Mouse (Mus musculus): ENCODE measurements around the gene Capzb. TPM values are rescaled to one million over a fixed set of nuclear protein-coding genes. Genes with fewer than 3 reads are reported as not detected.

The Capzb gene
- total and polyA plus RNA-seq, 2 experiments from 2014 or later, result 88.5 to 315 TPM

DNA sequence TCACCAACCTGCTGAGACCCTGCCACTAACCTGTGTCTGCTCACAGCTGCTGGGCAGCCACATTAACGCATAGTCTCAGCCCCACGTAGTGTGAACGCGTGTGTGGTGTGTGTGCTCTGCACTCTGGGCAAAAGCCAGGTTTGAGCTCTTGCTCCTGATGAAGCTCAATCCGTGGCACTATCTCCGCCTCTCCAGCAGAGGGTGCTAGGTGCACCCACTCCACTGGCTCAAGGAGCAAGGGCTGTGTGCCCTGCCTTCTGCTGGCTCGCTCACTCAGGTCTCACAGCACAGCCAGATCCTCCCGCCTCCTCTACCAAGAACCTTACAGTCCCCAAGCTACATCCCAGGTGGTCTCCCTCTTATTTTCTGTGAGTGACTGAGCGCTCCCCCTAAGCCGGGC, 96.3 kb downstream of the Capzb start:
- Histone ChIP-seq H3K9me3 (ENCODE audit: low read length) (no peaks in the 10 kb centered on the region), H3K4me1 (ENCODE audit: insufficient read depth, low read length) (no peaks in the 10 kb centered on the region), H3K36me3 (ENCODE audit: insufficient read depth, low read length) (peaks cover 19% of the 10 kb centered on the region), H3K27me3 (ENCODE audit: insufficient read depth, low read length) (no peaks in the 10 kb centered on the region), H3K4me2 (ENCODE audit: low read depth, low read length) (no peak overlapping the region), H3K4me3 (ENCODE audit: low read length) (no peak overlapping the region), H3K27ac (no peak overlapping the region), H3K9ac (replicated peaks; ENCODE audit: low read length) (no peak overlapping the region; the same call in 1 of the 2 replicates)
- TF ChIP-seq CTCF (IDR thresholded peaks at IDR 0.05; ENCODE audit: low read depth), result peak; percentile 84
- peak; percentile 25; the same call in 1 of the 2 replicates for ATAC-seq
- WGBS, result 68% methylated on average over 10 of the region's 10 CpGs
- DNase-seq (ENCODE audit: low spot score), result peak; percentile 69

DNA sequence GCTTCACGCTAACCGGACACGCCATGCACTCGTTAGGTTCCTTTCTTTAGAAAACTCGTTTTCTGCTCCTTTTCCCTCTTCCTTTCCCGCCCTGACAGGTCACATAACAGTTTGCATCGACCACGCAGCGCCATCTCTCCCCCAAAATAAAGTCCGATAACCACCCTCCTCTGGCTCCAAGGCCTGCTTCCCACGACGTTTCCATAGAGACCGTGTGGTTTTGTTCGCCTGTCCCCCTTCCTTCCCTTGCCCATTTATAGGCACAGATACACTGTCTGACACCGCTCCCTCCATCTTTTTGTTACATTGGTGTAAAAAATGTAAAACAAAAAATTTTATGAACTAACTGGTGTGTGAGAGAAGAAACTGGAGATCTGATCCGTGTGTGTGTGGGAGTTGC, 98.4 kb downstream of the Capzb start:
- ATAC-seq (no peak), DNase-seq (ENCODE audit: low spot score) (no peak)
- Histone ChIP-seq H3K9me3 (ENCODE audit: low read length) (no peaks in the 10 kb centered on the region), H3K4me1 (ENCODE audit: insufficient read depth, low read length) (no peaks in the 10 kb centered on the region), H3K4me3 (ENCODE audit: low read length) (no peak overlapping the region), H3K27ac (no peak overlapping the region), H3K9ac (replicated peaks; ENCODE audit: low read length) (no peak overlapping the region), H3K4me2 (ENCODE audit: low read depth, low read length) (no peak overlapping the region), H3K36me3 (ENCODE audit: insufficient read depth, low read length) (peaks cover 19% of the 10 kb centered on the region), H3K27me3 (ENCODE audit: insufficient read depth, low read length) (no peaks in the 10 kb centered on the region)
- 84% methylated on average over 16 of the region's 16 CpGs for whole genome bisulfite sequencing
- no peak for TF ChIP-seq CTCF (IDR thresholded peaks at IDR 0.05; ENCODE audit: low read depth)

DNA sequence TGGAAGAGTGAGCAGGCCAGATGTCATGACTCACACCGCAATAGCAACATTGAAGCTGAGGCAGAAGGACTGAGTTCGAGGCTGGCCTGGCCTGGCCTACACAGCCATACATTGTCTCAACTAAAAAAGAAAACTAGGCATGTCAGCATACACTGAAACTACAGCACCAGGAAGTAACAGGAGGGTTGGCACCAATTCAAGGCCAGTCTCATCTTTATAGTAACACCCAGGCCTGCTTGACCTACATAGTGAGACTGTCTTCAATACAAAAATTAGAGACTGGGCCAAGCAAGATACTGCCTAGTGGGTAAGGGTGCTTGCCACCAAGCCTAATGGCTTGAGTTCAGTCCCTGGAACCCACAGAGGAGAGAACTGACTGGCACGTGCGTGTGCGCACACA, 99.3 kb downstream of the Capzb start:
- WGBS, result 95% methylated on average over 5 of the region's 5 CpGs
- Histone ChIP-seq H3K27ac (no peak overlapping the region), H3K27me3 (ENCODE audit: insufficient read depth, low read length) (no peaks in the 10 kb centered on the region), H3K9me3 (ENCODE audit: low read length) (no peaks in the 10 kb centered on the region), H3K36me3 (ENCODE audit: insufficient read depth, low read length) (peaks cover 16% of the 10 kb centered on the region), H3K4me1 (ENCODE audit: insufficient read depth, low read length) (no peaks in the 10 kb centered on the region), H3K4me2 (ENCODE audit: low read depth, low read length) (no peak overlapping the region), H3K4me3 (ENCODE audit: low read length) (no peak overlapping the region), H3K9ac (replicated peaks; ENCODE audit: low read length) (no peak overlapping the region)
- DNase-seq (ENCODE audit: low spot score) (no peak), ATAC-seq (no peak)
- TF ChIP-seq CTCF (IDR thresholded peaks at IDR 0.05; ENCODE audit: low read depth), result no peak

DNA sequence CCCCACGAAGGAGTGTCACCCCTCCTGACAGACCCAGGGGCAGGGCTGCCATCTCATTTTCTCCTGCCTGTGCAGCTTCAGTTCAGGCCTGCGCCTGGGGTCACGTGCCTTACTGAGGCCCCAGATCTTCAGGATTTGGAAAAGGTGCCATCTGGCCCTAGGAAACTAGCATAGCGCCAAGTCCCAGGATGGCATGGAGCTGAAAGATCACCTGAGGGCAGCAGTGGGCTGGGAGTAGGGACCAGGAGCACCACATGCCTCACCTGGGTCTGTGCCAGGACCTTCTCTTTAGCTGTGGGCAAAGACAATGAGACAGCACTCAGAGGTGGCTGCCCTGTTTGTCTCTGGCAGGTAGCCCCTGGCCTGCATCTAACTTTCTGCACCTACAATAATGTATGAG, 104.9 kb downstream of the Capzb start:
- Histone ChIP-seq H3K9me3 (ENCODE audit: low read length) (no peaks in the 10 kb centered on the region), H3K36me3 (ENCODE audit: insufficient read depth, low read length) (peaks cover 7% of the 10 kb centered on the region; the same call in 1 of the 2 replicates), H3K4me1 (ENCODE audit: insufficient read depth, low read length) (no peaks in the 10 kb centered on the region), H3K4me2 (ENCODE audit: low read depth, low read length) (no peak overlapping the region), H3K4me3 (ENCODE audit: low read length) (no peak overlapping the region), H3K27me3 (ENCODE audit: insufficient read depth, low read length) (no peaks in the 10 kb centered on the region), H3K9ac (replicated peaks; ENCODE audit: low read length) (no peak overlapping the region), H3K27ac (no peak overlapping the region)
- ATAC-seq (no peak), DNase-seq (ENCODE audit: low spot score) (peak; percentile 45)
- 80% methylated on average over 4 of the region's 4 CpGs for WGBS
- no peak for TF ChIP-seq CTCF (IDR thresholded peaks at IDR 0.05; ENCODE audit: low read depth)

DNA sequence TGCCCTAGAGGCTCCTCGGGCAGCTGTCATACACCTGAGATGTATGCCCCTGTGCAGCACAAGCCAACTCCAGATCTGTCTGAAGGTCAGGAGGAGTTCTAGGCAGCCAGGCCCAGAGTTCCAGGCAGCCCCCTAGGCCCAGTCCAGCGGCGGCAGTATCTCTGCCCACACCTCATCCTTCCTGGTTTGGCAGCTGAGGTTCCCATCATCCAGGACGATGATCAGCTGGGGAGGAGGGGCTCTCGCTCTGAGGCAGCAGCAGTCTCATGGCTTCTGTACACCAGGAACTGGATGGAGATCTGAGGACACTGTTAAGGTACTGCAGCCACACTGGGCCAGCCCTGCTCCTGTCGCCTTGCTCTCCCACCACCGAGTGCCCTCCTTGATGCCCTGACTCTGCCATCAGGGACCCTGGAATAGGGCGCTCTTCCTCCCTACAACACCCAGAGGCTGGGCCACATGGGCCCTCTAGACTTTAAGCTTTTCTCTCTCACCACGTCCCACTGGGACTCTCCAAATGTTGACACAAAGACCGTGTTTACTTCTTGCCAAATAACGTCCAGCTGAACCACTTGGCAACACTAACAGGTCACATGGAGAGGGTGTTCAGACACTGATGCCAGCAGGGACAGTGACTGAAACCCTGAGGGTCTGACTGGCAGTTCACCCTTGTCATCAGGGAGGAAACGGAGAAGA, 106.1 kb downstream of the Capzb start:
- Histone ChIP-seq H3K4me1 (ENCODE audit: insufficient read depth, low read length) (no peaks in the 10 kb centered on the region), H3K9me3 (ENCODE audit: low read length) (no peaks in the 10 kb centered on the region), H3K4me2 (ENCODE audit: low read depth, low read length) (no peak overlapping the region), H3K36me3 (ENCODE audit: insufficient read depth, low read length) (peaks cover 7% of the 10 kb centered on the region; the same call in 1 of the 2 replicates), H3K27me3 (ENCODE audit: insufficient read depth, low read length) (no peaks in the 10 kb centered on the region), H3K4me3 (ENCODE audit: low read length) (no peak overlapping the region), H3K9ac (replicated peaks; ENCODE audit: low read length) (no peak overlapping the region), H3K27ac (no peak overlapping the region)
- peak; percentile 18; the same call in 1 of the 2 replicates for ATAC-seq
- peak; percentile 55 for DNase-seq (ENCODE audit: low spot score)
- no peak for TF ChIP-seq CTCF (IDR thresholded peaks at IDR 0.05; ENCODE audit: low read depth)
- 72% methylated on average over 12 of the region's 12 CpGs for WGBS

DNA sequence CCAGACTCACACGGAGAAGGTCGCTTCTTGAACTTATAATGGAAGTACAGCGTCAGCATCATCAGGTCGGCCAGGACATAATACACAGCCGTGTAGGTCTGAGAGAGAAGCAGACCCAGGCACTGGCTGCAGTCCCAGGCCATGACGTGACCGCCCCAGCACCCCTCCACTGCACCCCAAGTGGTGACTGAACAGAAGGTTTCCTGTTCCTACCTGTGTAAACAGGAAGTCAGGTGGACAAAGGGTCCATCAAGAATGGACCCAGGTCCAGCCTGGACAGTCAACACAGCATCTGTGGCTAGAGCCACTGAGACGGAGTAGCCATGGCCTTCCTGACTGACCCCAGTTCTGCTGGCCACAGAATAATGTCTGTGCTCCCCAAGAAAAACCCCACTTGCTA, 109.1 kb downstream of the Capzb start:
- no peak overlapping the region for H3K9ac ChIP-seq (replicated peaks; ENCODE audit: low read length)
- 93% methylated on average over 8 of the region's 8 CpGs for WGBS
- DNase-seq (ENCODE audit: low spot score) (no peak), ATAC-seq (no peak)
- peaks cover 7% of the 10 kb centered on the region for H3K36me3 ChIP-seq (ENCODE audit: insufficient read depth, low read length)
- H3K27me3 ChIP-seq (ENCODE audit: insufficient read depth, low read length), result no peaks in the 10 kb centered on the region
- H3K4me1 ChIP-seq (ENCODE audit: insufficient read depth, low read length), result no peaks in the 10 kb centered on the region
- H3K27ac ChIP-seq, result no peak overlapping the region
- no peak overlapping the region for H3K4me3 ChIP-seq (ENCODE audit: low read length)
- H3K4me2 ChIP-seq (ENCODE audit: low read depth, low read length), result no peak overlapping the region
- no peak for TF ChIP-seq CTCF (IDR thresholded peaks at IDR 0.05; ENCODE audit: low read depth)
- no peaks in the 10 kb centered on the region for H3K9me3 ChIP-seq (ENCODE audit: low read length)

DNA sequence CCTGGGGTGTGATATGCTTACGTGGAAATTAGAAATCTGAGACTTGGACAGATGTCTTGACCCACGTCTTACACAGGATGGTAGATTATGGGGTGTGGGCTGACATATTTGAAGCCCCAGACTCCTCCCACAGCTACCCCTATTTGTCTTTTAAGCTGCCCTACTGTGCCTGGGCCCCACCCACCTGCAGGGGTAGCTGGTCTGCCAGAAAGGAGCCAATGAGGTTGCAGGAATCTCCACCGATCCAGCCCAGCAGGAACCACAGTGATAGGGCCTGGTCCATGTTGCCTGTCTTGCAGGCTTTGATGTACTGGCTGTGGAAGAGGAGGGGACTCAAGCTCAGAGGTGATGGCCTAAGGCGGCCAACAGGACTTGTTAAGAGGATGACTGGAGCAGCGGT, 109.5 kb downstream of the Capzb start:
- peaks cover 7% of the 10 kb centered on the region for H3K36me3 ChIP-seq (ENCODE audit: insufficient read depth, low read length)
- no peaks in the 10 kb centered on the region for H3K9me3 ChIP-seq (ENCODE audit: low read length)
- ATAC-seq, result no peak
- no peaks in the 10 kb centered on the region for H3K27me3 ChIP-seq (ENCODE audit: insufficient read depth, low read length)
- DNase-seq (ENCODE audit: low spot score), result no peak
- TF ChIP-seq CTCF (IDR thresholded peaks at IDR 0.05; ENCODE audit: low read depth), result no peak
- H3K9ac ChIP-seq (replicated peaks; ENCODE audit: low read length), result no peak overlapping the region
- H3K4me2 ChIP-seq (ENCODE audit: low read depth, low read length), result no peak overlapping the region
- no peak overlapping the region for H3K27ac ChIP-seq
- WGBS, result 63% methylated on average over 5 of the region's 5 CpGs
- H3K4me3 ChIP-seq (ENCODE audit: low read length), result no peak overlapping the region
- H3K4me1 ChIP-seq (ENCODE audit: insufficient read depth, low read length), result no peaks in the 10 kb centered on the region
